Mouse (Mus musculus) CH12.LX (cell line): ENCODE measurements around the gene Zfp964.

Source experiments
- CTCF ChIP-seq, 2 experiments: IDR thresholded peaks in 1 of 2; conservative IDR thresholded peaks in 1 of 2; 2 replicates each; pipeline ENCODE4 v1.5.1; 2011 to 2012; ENCODE audit warnings: low read depth in 2 of 2, low read length in 2 of 2, improper control_type of control experiment in 1 of 2, inconsistent platforms in 1 of 2, mild to moderate bottlenecking in 1 of 2, moderate library complexity in 1 of 2
- E2F4 ChIP-seq: IDR thresholded peaks from 2 replicates; pipeline ENCODE4 v1.6.1; 2011; ENCODE audit warnings: low read depth, low read length, improper control_type of control experiment; ENCODE audit not compliant: insufficient replicate concordance
- EP300 ChIP-seq: IDR thresholded peaks from 2 replicates; pipeline ENCODE4 v1.6.1; 2011; ENCODE audit warnings: low read length, improper control_type of control experiment
- GABPA ChIP-seq: IDR thresholded peaks from 2 replicates; pipeline ENCODE4 v1.6.1; 2012; ENCODE audit warnings: low read depth, low read length, improper control_type of control experiment, inconsistent platforms; ENCODE audit not compliant: insufficient replicate concordance
- HCFC1 ChIP-seq: IDR thresholded peaks from 2 replicates; pipeline ENCODE4 v1.6.1; 2012; ENCODE audit warnings: low read depth, mild to moderate bottlenecking, inconsistent platforms, low read length, improper control_type of control experiment
- MAFK ChIP-seq: IDR thresholded peaks from 2 replicates; pipeline ENCODE4 v1.6.1; 2011; ENCODE audit warnings: low read length, improper control_type of control experiment; ENCODE audit not compliant: insufficient replicate concordance
- UBTF ChIP-seq: IDR thresholded peaks from 2 replicates; pipeline ENCODE4 v1.6.1; 2012; ENCODE audit warnings: low read depth, mild to moderate bottlenecking, inconsistent platforms, low read length, improper control_type of control experiment, moderate library complexity

- TF ChIP-seq EP300: no peak
- TF ChIP-seq HCFC1: no peak
- TF ChIP-seq E2F4: no peak
- TF ChIP-seq CTCF (conservative IDR thresholded peaks at IDR 0.05 in 1 of 2, IDR thresholded peaks at IDR 0.05 in 1 of 2; ENCODE audit: low read depth in 2 of 2, low read length in 2 of 2): no peak
- no peak for TF ChIP-seq MAFK
- TF ChIP-seq GABPA: no peak
- TF ChIP-seq UBTF: no peak
Observed at GRCm38 (mm10) chr8:69701810-69702209, 47.5 kb downstream of the Zfp964 start.
